Mouse (Mus musculus): Measurements from ENCODE around the gene Nudt5.

Gene Nudt5

GRCm38 (mm10) chr2:5844873-5845631, at the start of gene Nudt5, which contains the start of gene Cdc123:
Nudt5 (plus strand) TSS chr2:5845019.
Cdc123 (minus strand) TSS chr2:5845164.
- DNase-seq, result peak; percentile 85

- DNase-seq, result no peak
These were observed 46.8 kb upstream of the Nudt5 start for GRCm38 (mm10) chr2:5797816-5798672.

- no peak for DNase-seq
These were observed 43.6 kb upstream of the Nudt5 start for GRCm38 (mm10) chr2:5801182-5801640.

GRCm38 (mm10) chr2:5801927-5802590, 42.8 kb upstream of the Nudt5 start:
- DNase-seq, result no peak

- DNase-seq, result no peak
These were observed 40.3 kb upstream of the Nudt5 start for GRCm38 (mm10) chr2:5804440-5805045.

- no peak for DNase-seq
These were observed 39.6 kb upstream of the Nudt5 start for GRCm38 (mm10) chr2:5805228-5805627.

- DNase-seq, result peak; percentile 54
These were observed 38.6 kb upstream of the Nudt5 start for GRCm38 (mm10) chr2:5806201-5806600.

- no peak for DNase-seq
These were observed 34.6 kb upstream of the Nudt5 start for GRCm38 (mm10) chr2:5810036-5810718.

GRCm38 (mm10) chr2:5811235-5811782, 33.5 kb upstream of the Nudt5 start:
- no peak for DNase-seq

GRCm38 (mm10) chr2:5821264-5821663, 23.6 kb upstream of the Nudt5 start:
- no peak for DNase-seq

- DNase-seq, result no peak
These were observed 22.4 kb upstream of the Nudt5 start for GRCm38 (mm10) chr2:5822449-5822848.

- DNase-seq, result no peak
These were observed 20.6 kb upstream of the Nudt5 start for GRCm38 (mm10) chr2:5824213-5824612.

GRCm38 (mm10) chr2:5824685-5825084, 20.1 kb upstream of the Nudt5 start:
- DNase-seq, result no peak

- no peak for DNase-seq
These were observed 19.4 kb upstream of the Nudt5 start for GRCm38 (mm10) chr2:5825265-5825913.

GRCm38 (mm10) chr2:5840815-5841214, 4.0 kb upstream of the Nudt5 start:
- no peak for DNase-seq

GRCm38 (mm10) chr2:5844181-5844872, 492 bp upstream of the Nudt5 start:
- DNase-seq, result no peak

- DNase-seq, result no peak
These were observed 1.0 kb downstream of the Nudt5 start for GRCm38 (mm10) chr2:5845826-5846225.

GRCm38 (mm10) chr2:5851116-5851515, 6.3 kb downstream of the Nudt5 start:
- no peak for DNase-seq

GRCm38 (mm10) chr2:5851866-5852265, 7.0 kb downstream of the Nudt5 start:
- DNase-seq, result no peak

- DNase-seq, result no peak
These were observed 18.0 kb downstream of the Nudt5 start, which contains the start of gene Gm13199 for GRCm38 (mm10) chr2:5862834-5863233. Gm13199 (minus strand) TSS chr2:5862934.

GRCm38 (mm10) chr2:5867681-5868080, 22.9 kb downstream of the Nudt5 start:
- no peak for DNase-seq

Measured in thymus, postnatal 4 days (tissue).